Mouse (Mus musculus) forebrain, embryonic 15.5 days (tissue): ENCODE measurements around the gene Rpp14. TPM values are rescaled to one million over a fixed set of nuclear protein-coding genes. Genes with fewer than 3 reads are reported as not detected.

Experiments
- polyA plus RNA-seq: library from polyadenylated mRNA; unstranded; fragments of >200 nt; fragmentation: Nextera tagmentation; extraction: Ambion mirVana; gene quantifications from 2 replicates; pipeline ENCODE4 v1.2.1, GENCODE M21; 2015

Rpp14 gene
- polyA plus RNA-seq, 1 experiment from 2014 or later = 50.1 TPM

Other genes with a start within 250 kb of the Rpp14 start
- not detected in 2 replicates for gene Gm45521, start 123.1 kb upstream of the Rpp14 start, polyA plus RNA-seq
- 0.09 TPM in 2 replicates for gene Dnase1l3, start 85.8 kb upstream of the Rpp14 start, polyA plus RNA-seq
- gene Abhd6, start 77.5 kb upstream of the Rpp14 start, polyA plus RNA-seq = 33.0 and 33.6 TPM in 2 replicates
- 48.8 and 51.8 TPM in 2 replicates for gene Pxk, start 17.8 kb downstream of the Rpp14 start, polyA plus RNA-seq
- gene Pdhb, start 92.7 kb downstream of the Rpp14 start, polyA plus RNA-seq = 235 and 239 TPM in 2 replicates
- 15.7 and 25.1 TPM in 2 replicates for gene Kctd6, start 133.8 kb downstream of the Rpp14 start, polyA plus RNA-seq
- not detected in 2 replicates for gene Acox2, start 179.0 kb downstream of the Rpp14 start, polyA plus RNA-seq
- gene Fam107a, start 237.7 kb downstream of the Rpp14 start, polyA plus RNA-seq = 0.24 and 0.34 TPM in 2 replicates